Mouse (Mus musculus): ENCODE results near the gene Uba52. TPM values are rescaled to one million over a fixed set of nuclear protein-coding genes. Genes with fewer than 3 reads are reported as not detected.
A peak's percentile ranks its signal among the peaks of the same experiment; 100 is the strongest.

Uba52 gene
- polyA plus RNA-seq, 1 experiment from 2014 or later: 951 TPM

DNA sequence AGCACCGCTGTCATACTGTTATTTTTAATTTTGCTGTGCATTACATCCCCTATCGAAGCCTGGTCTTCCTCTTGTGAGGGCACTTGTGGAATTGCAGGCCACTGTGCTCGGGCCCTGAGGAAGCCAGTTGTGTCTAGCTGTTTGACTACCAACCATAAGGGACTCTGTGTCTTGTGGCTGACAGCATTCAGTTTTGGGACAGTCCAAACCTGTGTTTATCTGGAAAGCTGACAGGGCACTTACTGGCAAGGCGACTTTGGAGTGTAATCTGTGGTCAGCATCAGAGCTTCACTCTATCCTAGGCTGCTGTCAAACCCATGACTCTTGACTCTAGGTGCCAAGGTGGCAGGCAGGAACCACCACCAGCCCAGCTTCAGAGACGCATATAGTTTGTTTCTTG is 30.5 kb upstream of the Uba52 start:
- Histone ChIP-seq H3K4me3 (peak overlapping the region; percentile 88), H3K27me3 (replicated peaks; ENCODE audit: low read depth, poor library complexity, severe bottlenecking) (no peaks in the 10 kb centered on the region), H3K4me1 (peaks cover 31% of the 10 kb centered on the region), H3K27ac (replicated peaks) (no peak overlapping the region), H3K9me3 (no peaks in the 10 kb centered on the region), H3K36me3 (replicated peaks) (peaks cover 19% of the 10 kb centered on the region)
- WGBS: 85% methylated on average over 5 of the region's 5 CpGs
- no peak for DNase-seq (ENCODE audit: low spot score)

DNA sequence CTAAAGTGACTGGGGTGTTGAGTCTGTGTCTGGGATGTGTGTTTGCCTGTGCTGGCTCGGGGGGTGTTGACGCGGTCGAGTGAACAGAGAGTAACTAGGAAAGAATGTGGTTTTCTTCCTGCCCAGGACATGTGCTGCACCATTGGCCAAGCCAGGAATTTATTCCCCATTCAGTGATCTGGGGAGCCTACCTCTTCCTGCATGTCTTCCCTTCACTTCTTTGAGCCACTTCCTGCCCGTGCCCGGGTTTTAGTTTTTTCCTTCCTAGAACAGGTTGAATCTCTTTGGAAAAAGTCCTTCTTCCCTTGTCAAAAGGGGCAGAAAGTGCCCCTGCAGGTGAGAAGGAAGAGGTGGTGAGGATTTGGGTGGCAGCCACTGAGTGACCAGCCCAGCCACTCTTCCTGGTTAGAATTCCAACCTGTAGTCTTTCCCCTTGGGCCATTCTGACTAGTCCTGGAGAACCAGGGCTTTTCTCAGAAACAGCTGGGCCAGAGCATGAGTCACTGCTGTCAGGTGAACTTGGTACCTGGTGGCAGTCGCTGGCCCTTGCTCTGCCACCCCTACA is 30.0 kb upstream of the Uba52 start:
- Histone ChIP-seq H3K27ac (replicated peaks) (peak overlapping the region; percentile 91), H3K36me3 (replicated peaks) (peaks cover 24% of the 10 kb centered on the region), H3K4me3 (peak overlapping the region; percentile 88), H3K4me1 (peaks cover 31% of the 10 kb centered on the region), H3K27me3 (replicated peaks; ENCODE audit: low read depth, poor library complexity, severe bottlenecking) (no peaks in the 10 kb centered on the region), H3K9me3 (no peaks in the 10 kb centered on the region)
- WGBS: 59% methylated on average over 7 of the region's 7 CpGs
- no peak for DNase-seq (ENCODE audit: low spot score)

DNA sequence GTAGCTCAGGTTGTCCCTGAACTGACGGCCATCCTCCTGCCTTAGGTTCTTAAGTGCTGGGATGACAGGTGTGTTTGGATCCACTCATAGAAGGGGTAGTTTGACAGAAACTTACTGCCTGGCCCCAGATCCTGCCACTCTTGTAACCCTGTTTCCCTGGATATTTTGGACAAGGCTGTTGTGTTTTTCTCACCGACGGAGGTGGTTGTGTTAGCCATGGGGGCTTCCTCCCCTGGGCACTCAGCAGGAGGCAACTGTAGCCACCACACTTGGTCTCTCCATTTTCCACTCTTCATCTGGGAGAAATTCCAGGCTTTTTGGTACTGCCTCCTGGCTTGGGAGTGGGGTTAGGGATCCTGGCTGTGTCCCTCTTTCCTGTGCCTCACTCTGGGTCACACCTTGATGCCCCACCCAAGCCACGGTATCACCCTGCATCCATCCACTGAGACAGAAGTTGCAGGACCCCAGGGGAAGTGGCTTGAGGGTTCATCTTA is 29.5 kb upstream of the Uba52 start:
- WGBS: 16% methylated on average over 4 of the region's 4 CpGs
- no peaks in the 10 kb centered on the region for H3K9me3 ChIP-seq
- peak overlapping the region; percentile 88 for H3K4me3 ChIP-seq
- peaks cover 29% of the 10 kb centered on the region for H3K36me3 ChIP-seq (replicated peaks)
- H3K27ac ChIP-seq (replicated peaks): peak overlapping the region; percentile 91
- DNase-seq (ENCODE audit: low spot score): no peak
- H3K27me3 ChIP-seq (replicated peaks; ENCODE audit: low read depth, poor library complexity, severe bottlenecking): no peaks in the 10 kb centered on the region
- peaks cover 31% of the 10 kb centered on the region for H3K4me1 ChIP-seq

DNA sequence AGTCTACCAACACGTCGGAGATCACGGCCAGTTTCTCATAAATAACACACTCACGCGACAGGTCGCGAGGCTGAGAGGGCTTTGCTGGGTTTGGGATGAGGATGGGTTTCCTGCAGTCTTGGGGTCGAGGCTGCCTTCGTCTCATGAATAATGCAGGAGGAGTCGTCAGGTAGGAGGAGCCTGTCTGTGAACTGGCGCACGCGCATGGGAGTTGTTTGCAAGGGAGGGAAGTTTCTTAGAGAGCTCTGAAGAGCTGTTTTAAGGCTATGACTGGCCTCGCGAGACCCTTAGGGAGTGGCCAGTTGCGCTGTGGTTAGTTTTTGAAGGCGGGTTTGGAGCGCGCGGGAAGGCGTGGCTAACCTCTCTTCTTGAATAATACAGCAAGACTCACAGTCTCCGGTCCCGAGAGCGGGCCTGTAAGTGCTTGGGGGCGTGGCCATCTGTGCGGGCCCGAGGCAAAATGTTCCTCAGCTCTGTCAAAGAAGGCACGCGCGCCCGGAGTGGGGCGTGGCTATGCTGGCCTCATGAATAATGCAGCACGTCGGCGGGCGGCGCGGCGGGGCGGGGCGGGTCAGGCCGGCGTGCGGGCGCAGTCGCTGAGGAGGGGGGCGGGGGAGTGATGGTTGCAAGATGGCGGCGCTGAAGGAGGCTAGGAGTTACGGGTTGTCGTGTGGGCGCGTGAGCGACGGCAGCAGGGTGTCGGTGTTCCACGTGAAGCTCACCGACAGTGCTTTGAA is 28.6 kb upstream of the Uba52 start, which contains the start of gene Ell:
Gene Ell (plus strand): TSS at position 381 of the 737 bp plus-strand sequence.
- Histone ChIP-seq H3K4me3 (peak within 1 kb of the TSS; percentile 88), H3K4me1 (peaks cover 31% of the 10 kb centered on the region), H3K27me3 (replicated peaks; ENCODE audit: low read depth, poor library complexity, severe bottlenecking) (no peaks in the 10 kb centered on the region), H3K36me3 (replicated peaks) (peaks cover 34% of the 10 kb centered on the region), H3K9me3 (no peaks in the 10 kb centered on the region), H3K27ac (replicated peaks) (peak within 1 kb of the TSS; percentile 91)
- peak; percentile 100 for DNase-seq (ENCODE audit: low spot score)
- under 1% methylated on average over 58 of the region's 58 CpGs for WGBS

DNA sequence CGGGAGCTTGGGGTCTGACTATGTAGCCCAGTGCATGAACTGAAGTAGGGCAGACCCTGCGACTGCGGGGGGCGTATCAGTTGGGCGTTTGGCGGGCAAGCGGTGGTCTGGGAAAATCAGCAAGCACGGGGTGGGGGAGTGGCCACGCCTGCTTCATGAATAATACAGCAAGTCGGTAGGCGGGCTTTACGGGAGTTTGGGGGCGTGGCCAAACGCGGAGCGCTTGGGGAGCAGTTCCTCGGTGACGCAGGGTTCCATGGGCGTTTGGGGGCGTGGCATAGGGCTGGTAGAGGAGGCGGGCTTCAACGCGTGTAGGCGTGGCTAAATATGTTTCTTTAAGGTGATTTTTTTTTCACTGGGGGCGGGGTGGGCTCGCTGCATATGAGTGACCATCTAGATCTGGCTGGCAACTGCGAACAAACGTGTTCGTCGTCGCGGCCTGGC is 28.1 kb upstream of the Uba52 start:
- peaks cover 31% of the 10 kb centered on the region for H3K4me1 ChIP-seq
- DNase-seq (ENCODE audit: low spot score): peak; percentile 100
- peaks cover 40% of the 10 kb centered on the region for H3K36me3 ChIP-seq (replicated peaks)
- peak overlapping the region; percentile 88 for H3K4me3 ChIP-seq
- H3K27ac ChIP-seq (replicated peaks): peak overlapping the region; percentile 91
- H3K9me3 ChIP-seq: no peaks in the 10 kb centered on the region
- H3K27me3 ChIP-seq (replicated peaks; ENCODE audit: low read depth, poor library complexity, severe bottlenecking): no peaks in the 10 kb centered on the region
- under 1% methylated on average over 32 of the region's 32 CpGs for WGBS

DNA sequence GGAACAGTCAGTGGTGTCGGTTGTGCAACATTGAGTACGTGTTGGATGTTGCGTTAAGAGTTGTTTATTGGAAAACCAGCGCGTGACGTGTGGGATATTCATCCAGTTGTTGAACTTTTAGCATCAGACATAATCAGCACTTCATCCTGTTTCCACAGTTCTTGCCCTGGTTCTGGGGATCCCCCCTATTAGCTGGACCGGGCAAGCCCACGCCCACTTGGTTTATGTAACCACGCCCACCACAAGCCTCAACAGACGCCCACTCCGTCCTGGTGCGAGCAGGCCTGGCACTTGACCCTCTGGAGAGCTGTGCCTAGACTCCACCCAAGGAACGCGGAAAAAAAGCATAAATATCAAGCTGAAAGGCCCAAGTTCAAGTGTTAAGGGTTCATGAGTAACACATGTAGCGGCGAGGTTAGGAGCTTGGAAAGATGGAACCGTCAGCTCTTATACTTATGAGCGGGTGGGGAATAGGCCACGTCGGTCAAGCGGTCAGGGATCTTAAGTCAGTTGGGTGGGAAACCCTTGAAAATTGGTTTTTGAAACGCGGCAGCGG is 27.5 kb upstream of the Uba52 start:
- H3K9me3 ChIP-seq: no peaks in the 10 kb centered on the region
- peaks cover 28% of the 10 kb centered on the region for H3K4me1 ChIP-seq
- peak overlapping the region; percentile 88 for H3K4me3 ChIP-seq
- peak; percentile 60 for DNase-seq (ENCODE audit: low spot score)
- peaks cover 46% of the 10 kb centered on the region for H3K36me3 ChIP-seq (replicated peaks)
- H3K27me3 ChIP-seq (replicated peaks; ENCODE audit: low read depth, poor library complexity, severe bottlenecking): no peaks in the 10 kb centered on the region
- WGBS: 15% methylated on average over 24 of the region's 24 CpGs
- peak overlapping the region; percentile 91; the same call in 1 of the 2 replicates for H3K27ac ChIP-seq (replicated peaks)

DNA sequence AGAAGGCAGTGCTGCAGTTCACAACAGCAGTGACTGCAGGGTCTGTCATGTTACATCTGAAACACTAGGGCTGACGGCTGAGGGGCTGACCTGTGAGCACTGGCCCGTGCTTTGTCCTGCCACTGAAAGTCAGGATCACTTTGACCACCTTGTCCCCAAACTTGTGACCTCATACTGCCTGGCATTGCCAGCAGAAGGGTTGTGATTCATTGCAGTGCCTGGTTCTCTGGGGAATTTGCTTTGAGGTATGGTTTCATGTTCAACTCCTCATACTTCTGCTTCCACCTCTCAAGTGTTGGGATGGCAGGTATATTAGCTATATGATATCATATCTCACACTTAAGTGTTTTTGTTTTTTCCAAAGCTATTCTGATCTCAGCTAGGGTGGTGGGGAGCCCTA is 25.1 kb upstream of the Uba52 start:
- H3K4me3 ChIP-seq: no peak overlapping the region
- H3K9me3 ChIP-seq: no peaks in the 10 kb centered on the region
- peaks cover 17% of the 10 kb centered on the region for H3K4me1 ChIP-seq
- WGBS: 87% methylated on average over 2 of the region's 2 CpGs
- no peak for DNase-seq (ENCODE audit: low spot score)
- H3K27me3 ChIP-seq (replicated peaks; ENCODE audit: low read depth, poor library complexity, severe bottlenecking): no peaks in the 10 kb centered on the region
- H3K27ac ChIP-seq (replicated peaks): no peak overlapping the region
- H3K36me3 ChIP-seq (replicated peaks): peaks cover 70% of the 10 kb centered on the region

DNA sequence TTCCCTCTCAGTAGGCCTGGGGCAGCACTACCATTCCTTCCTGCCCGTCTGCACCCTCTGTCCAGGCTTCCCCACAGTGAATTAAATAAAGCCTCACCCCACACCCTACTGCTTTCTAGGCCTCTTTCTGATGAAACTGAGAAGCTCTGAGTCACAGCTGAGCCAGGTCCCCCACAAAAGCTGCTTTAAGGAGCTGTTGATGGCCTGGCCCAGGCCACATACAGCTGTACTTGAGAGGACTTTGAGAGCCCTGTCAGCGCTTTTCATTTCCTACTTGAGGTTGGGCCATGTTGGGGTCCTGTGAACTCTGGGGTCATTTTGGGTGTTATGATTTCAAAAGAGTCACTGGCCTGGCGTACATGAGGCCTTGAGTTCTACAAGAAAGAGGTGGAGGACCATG is 24.6 kb upstream of the Uba52 start:
- Histone ChIP-seq H3K27me3 (replicated peaks; ENCODE audit: low read depth, poor library complexity, severe bottlenecking) (no peaks in the 10 kb centered on the region), H3K9me3 (no peaks in the 10 kb centered on the region), H3K4me1 (peaks cover 12% of the 10 kb centered on the region), H3K27ac (replicated peaks) (no peak overlapping the region), H3K36me3 (replicated peaks) (peaks cover 74% of the 10 kb centered on the region), H3K4me3 (no peak overlapping the region)
- WGBS: 90% methylated on average over 3 of the region's 3 CpGs
- no peak for DNase-seq (ENCODE audit: low spot score)

DNA sequence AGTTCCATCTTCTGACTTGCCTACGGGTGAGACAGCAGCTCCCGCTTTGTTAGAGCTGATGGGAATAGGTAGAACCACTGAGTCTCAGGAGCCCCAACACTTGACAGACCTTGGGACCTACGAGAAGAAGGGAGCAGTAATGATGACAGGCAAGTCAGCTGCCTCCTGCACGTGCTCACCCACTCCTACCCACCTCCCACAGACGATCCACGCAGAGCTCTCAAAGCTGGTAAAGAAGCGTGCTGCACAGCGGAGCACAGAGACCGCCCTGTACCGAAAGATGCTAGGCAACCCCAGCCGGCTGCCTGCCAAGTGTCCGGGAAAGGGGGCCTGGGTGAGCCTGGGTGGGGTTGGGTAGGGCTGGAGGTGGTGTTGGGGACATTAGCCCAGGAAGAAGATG is 23.7 kb upstream of the Uba52 start:
- Histone ChIP-seq H3K36me3 (replicated peaks) (peaks cover 84% of the 10 kb centered on the region), H3K27me3 (replicated peaks; ENCODE audit: low read depth, poor library complexity, severe bottlenecking) (no peaks in the 10 kb centered on the region), H3K4me3 (peak overlapping the region; percentile 1; the same call in 1 of the 2 replicates), H3K27ac (replicated peaks) (no peak overlapping the region), H3K4me1 (peaks cover 11% of the 10 kb centered on the region), H3K9me3 (no peaks in the 10 kb centered on the region)
- DNase-seq (ENCODE audit: low spot score): no peak
- WGBS: 93% methylated on average over 12 of the region's 12 CpGs

DNA sequence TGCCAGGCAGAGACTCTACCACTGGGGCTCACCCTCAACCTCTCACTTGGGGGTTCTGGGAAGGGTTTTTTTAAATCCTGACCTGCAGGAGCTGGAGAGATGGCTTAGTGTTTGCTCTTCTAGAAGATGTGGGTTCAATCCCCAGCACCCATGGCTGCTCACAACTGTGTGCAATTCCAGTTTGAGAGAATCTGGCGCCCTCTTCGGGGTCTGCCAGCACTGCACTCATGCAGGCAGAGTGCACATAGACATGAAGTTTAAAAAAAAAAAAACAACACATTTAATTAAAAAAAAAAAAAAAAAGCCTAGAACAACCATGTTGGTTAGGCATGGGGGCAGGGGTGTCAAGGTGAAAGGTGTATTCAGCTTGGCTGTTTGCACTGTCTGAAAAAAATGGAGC is 19.7 kb upstream of the Uba52 start:
- Histone ChIP-seq H3K27me3 (replicated peaks; ENCODE audit: low read depth, poor library complexity, severe bottlenecking) (no peaks in the 10 kb centered on the region), H3K4me3 (no peak overlapping the region), H3K36me3 (replicated peaks) (peaks cover 62% of the 10 kb centered on the region), H3K9me3 (no peaks in the 10 kb centered on the region), H3K27ac (replicated peaks) (no peak overlapping the region), H3K4me1 (peaks cover 26% of the 10 kb centered on the region)
- DNase-seq (ENCODE audit: low spot score): no peak
- 91% methylated on average over 2 of the region's 2 CpGs for WGBS

DNA sequence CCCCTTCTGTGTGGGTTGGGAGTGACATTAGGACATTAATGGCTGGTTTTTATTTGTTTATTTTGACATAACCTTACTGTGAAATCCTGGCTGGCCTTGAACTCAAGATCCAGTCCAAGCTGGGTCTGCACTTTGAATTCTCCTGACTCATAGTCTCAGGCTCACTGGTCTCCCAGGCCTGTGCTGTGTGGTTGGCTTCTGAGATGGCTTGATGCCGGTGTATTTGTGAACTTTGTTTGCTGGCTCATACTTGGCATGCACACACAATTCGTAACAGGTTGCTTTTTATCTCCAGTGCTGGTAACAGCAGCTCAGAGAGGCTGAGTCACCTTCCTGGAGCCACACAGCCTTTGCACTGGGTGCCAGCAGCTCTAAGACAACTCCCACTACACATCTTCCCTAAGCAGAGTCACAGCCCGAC is 19.1 kb upstream of the Uba52 start:
- WGBS: 94% methylated on average over 3 of the region's 3 CpGs
- Histone ChIP-seq H3K9me3 (no peaks in the 10 kb centered on the region), H3K4me1 (peaks cover 26% of the 10 kb centered on the region), H3K4me3 (0 out of 2 replicates have a peak overlapping the region, but pooled peaks have one; percentile 25), H3K36me3 (replicated peaks) (peaks cover 57% of the 10 kb centered on the region), H3K27ac (replicated peaks) (no peak overlapping the region), H3K27me3 (replicated peaks; ENCODE audit: low read depth, poor library complexity, severe bottlenecking) (no peaks in the 10 kb centered on the region)
- DNase-seq (ENCODE audit: low spot score): no peak

DNA sequence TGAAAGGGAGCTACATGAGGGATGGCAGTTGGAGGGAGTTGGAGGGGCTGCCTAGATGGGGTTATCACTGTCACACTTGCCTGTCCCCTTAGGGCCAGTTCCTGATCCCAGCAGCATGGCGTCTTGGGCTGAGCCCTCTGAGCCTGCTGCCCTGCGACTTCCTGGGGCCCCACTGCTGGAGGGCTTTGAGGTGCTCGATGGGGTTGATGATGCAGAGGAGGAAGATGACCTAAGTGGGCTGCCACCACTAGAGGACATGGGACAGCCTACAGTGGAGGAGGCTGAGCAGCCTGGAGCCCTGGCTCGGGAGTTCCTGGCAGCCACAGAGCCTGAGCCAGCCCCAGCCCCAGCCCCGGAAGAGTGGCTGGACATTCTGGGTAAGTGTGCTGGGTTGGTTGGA is 18.7 kb upstream of the Uba52 start:
- peaks cover 52% of the 10 kb centered on the region for H3K36me3 ChIP-seq (replicated peaks)
- peaks cover 26% of the 10 kb centered on the region for H3K4me1 ChIP-seq
- H3K4me3 ChIP-seq: 0 out of 2 replicates have a peak overlapping the region, but pooled peaks have one; percentile 25
- WGBS: 80% methylated on average over 5 of the region's 5 CpGs
- no peaks in the 10 kb centered on the region for H3K27me3 ChIP-seq (replicated peaks; ENCODE audit: low read depth, poor library complexity, severe bottlenecking)
- no peak overlapping the region for H3K27ac ChIP-seq (replicated peaks)
- H3K9me3 ChIP-seq: no peaks in the 10 kb centered on the region
- no peak for DNase-seq (ENCODE audit: low spot score)
